Mouse (Mus musculus) heart, postnatal 0 days (tissue): Measurements from ENCODE around the gene D630003M21Rik.

Experiments used
- CTCF ChIP-seq: IDR thresholded peaks from 2 replicates; pipeline ENCODE4 v1.5.1; 2016; ENCODE audit warnings: antibody characterized with exemption, control low read depth, low read depth
- EP300 ChIP-seq: IDR thresholded peaks from 2 replicates; pipeline ENCODE4 v1.6.1; 2016; ENCODE audit warnings: antibody characterized with exemption, low read depth

DNA sequence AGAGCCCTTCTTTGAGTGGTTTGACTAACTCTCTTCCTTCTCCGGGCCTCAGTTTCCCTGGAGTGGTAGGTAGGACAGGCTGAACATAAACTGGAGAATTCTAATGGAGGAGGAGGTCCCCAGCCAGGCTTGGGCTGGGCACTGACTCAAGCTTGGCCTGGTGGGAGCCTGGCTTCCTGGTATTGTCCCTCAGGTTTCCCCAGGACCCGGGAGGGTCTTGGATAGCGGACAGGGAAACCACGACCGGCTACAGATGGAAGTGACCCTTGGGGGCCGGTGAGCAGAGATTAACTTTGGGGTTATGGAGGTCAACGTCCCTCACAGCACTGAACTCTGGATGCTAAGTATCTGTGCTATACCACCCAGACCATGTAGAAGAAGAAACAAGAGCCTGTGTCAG is 87.8 kb downstream of the D630003M21Rik start:
- no peak for TF ChIP-seq CTCF
- TF ChIP-seq EP300, result no peak
